Mouse (Mus musculus): ENCODE results near the gene Nrp2. TPM values are rescaled to one million over a fixed set of nuclear protein-coding genes. Genes with fewer than 3 reads are reported as not detected.

Gene Nrp2
- total RNA-seq, 1 experiment from 2014 or later, result 5.0 TPM

DNA sequence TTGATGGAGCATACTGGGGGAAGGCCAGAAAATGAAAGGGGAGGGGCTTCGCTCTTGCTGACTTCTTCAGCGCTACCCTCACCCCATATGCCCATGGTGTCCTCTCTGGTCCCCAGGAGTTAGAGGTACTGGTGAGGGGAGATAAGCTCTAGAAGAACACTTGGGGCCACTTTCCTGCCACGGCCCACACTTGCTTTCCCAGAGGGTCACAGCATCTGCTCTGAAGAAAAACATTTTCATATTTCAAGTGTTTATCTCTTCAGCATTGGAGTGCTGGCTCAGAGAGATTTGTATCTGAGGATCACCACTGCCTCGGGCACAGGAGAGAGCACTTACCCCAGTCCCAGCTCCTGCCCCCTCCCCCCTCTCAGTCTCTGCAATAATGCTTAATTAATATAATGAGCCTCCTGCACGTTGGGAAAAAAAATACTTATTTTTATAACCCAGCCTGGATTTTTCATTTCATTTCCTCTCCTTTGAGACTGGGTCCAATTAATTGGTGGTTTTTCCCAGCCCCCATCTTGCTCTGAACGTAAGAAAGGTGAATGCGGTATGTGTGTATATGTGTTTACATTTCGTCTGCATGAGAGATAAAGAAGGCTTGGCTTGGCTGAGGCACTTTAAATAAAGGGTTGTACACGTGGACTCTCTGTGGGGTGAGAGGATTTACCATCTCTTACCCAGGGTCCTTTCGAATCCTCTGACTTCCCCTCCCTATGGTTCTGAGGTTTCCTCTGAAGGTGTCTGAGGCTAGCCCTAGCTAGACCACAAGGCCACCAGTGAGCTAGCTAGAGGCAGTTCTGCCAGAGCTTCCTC lies 70.2 kb downstream of the Nrp2 start:
- 0 out of 2 replicates have a peak, but pooled peaks have one; percentile 27 for ATAC-seq (replicated peaks; ENCODE audit: insufficient number of reproducible peaks, low FRiP score, low TSS enrichment, poor library complexity, severe bottlenecking)

DNA sequence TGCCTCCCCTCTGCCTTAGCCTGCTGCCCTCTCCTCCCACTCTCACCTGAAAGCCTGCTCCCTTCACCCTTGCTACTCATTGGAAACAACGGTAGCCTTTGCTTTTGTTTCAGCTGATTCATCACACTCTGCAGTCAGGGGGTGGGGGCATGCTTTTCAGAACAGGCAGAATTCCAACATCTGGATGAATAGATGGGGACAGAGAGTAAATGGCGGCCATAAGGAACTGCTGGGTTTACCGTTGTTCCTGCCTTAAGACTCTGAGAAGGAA lies 70.8 kb downstream of the Nrp2 start:
- ATAC-seq (replicated peaks; ENCODE audit: insufficient number of reproducible peaks, low FRiP score, low TSS enrichment, poor library complexity, severe bottlenecking), result no peak

DNA sequence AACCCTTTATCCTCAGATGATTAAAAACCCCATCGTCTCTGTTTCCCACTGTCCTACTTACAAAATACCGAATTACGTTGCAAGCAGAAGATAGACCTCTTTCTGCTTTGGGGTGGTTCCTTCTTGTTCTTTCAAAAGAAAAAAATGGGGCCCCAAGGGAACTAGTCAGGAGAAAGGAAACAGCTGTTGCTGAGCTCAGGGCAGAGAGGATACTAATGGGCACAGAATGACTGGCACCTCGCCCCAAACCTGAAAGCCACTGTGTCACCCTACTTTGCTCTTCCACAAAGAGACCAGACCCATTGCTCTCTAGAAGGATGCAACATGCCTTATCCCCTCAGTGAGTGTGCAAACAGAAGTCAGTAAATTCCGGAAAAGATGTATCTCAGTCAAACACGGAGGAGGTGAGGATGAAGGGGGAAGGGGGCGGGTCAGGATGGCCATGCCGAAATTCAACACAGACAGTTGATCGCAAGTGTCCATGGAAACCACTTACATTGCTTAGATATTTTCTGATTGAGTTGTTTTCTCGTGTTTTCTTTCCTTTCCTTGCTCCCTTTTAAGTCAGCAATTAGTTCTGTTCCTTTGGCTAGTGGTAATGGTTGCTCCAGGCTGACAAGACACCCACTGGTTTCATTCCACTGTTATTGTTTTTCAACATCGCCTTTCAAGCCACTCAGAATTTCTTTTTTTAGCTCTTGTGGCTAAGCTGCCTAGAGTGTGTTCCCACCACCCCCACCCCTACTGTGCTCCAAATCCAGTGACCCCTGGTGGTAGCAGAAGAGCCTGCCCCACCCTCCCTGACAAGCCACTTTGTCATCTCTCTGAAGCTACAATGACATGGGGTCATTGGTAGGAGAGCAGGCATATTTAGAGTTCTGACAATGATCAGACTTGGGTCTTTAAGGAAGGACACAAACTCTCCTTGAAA lies 71.5 kb downstream of the Nrp2 start:
- ATAC-seq (replicated peaks; ENCODE audit: insufficient number of reproducible peaks, low FRiP score, low TSS enrichment, poor library complexity, severe bottlenecking), result no peak

DNA sequence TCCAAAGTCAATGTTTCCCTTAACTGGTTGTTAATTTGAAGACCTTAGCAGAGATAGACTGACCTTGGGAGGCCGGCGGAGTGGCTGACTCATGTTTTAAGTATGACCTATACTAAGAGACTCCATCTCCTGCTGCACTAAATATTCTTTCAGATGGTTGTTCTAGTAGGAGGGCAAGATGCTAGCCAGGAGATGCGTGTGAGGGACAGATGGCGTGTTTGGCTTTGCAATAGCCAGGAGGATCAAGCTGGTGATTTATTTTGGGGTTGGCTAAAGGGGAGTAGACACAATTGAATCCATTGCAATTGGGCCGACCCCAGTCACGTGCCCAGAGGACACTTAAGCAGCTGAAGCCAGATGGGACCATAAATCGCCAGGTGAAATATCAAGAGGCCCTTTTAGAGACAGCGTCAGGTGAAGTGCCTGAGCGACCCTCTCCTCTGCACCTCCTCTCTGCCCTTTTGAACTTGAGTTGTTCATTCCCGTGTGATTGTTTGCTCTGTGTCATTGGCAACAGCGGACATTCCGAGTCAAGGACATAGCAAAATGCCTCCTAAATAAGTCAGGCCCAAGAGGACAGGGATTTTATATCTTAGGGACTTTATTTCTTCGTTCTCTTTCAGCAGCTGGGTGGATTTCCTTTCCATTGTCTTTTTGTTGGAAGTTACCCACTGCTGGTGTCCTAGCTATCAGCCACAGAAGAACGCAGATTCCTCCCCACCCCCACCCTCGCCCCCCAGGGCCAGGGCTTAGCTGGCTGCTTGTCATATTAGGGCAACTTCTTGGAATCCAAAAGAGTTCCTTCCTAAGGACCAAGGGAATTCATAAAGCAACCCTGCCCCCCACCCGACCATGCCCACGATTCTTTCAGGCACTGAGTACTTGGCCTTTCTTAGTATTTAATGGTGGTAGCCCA lies 74.5 kb downstream of the Nrp2 start:
- ATAC-seq (replicated peaks; ENCODE audit: insufficient number of reproducible peaks, low FRiP score, low TSS enrichment, poor library complexity, severe bottlenecking), result no peak

DNA sequence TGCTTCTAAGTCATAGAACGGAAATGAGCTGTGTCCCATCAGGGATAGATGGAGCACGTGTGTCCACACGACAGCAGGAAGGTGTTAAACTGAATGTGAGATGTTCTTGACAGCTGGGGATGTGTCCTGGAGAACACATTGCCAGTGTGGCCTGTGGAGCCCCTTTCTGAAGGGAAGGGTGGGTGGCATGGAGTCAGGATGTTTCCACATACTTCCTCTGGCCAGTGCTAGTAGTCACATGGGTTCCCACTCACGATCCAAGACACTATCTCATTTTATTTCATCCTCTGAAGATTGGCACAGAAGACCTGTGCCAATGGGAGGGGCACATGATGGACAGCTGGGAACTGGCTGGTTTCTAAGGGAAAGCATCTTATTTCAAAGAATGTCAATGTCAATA lies 75.8 kb downstream of the Nrp2 start:
- ATAC-seq (replicated peaks; ENCODE audit: insufficient number of reproducible peaks, low FRiP score, low TSS enrichment, poor library complexity, severe bottlenecking), result no peak

DNA sequence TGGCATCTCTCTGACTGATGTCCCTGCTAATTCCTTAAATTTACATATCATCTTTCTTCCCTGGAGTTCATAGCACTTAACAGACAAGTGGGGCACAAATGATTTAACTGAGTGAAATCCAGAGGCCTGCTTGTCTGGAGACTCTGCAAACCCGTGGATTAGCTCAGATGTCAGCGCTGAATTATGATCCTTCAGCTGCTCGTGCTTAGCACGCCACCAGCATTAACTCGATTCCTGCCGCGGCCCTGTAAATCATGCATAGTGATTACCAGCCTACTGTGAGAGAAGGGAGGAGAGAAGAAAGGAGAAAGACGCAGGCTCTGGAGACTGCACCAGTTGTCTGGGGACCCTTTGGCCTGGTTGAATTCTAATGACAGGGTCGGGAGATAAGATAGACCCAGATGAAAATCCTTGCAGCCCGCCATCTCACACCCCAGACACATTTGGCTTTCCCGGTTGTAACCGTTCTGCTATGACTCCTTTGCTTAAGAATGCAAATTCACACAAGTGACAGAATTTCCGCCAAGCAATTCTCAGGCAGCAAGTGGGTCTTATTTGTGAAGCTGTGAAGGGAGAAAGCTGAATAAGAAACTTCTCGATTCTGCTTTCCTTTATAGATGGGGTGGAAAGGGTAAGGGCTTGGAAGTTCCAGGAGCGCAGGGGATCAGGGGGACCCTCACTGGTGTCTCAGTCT lies 77.1 kb downstream of the Nrp2 start:
- no peak for ATAC-seq (replicated peaks; ENCODE audit: insufficient number of reproducible peaks, low FRiP score, low TSS enrichment, poor library complexity, severe bottlenecking)

DNA sequence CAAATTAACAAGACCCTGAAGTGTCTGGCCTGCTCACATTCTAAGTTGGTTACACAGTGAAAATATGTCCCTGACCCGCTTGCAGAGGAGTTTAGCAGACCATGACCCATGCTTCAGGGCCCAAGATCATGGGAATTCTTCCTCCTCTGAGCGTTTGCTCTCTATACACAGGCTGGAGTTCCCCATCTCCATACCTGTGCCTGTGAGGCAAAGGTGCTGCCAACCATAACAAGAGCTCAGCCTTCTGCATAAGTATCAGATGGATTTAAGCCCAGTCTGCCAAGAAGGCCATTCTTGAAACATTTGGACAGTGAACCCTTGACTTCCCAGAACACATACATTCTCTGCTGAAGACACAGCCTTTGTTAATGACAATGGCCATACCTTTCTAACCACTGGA lies 79.1 kb downstream of the Nrp2 start:
- ATAC-seq (replicated peaks; ENCODE audit: insufficient number of reproducible peaks, low FRiP score, low TSS enrichment, poor library complexity, severe bottlenecking), result no peak

DNA sequence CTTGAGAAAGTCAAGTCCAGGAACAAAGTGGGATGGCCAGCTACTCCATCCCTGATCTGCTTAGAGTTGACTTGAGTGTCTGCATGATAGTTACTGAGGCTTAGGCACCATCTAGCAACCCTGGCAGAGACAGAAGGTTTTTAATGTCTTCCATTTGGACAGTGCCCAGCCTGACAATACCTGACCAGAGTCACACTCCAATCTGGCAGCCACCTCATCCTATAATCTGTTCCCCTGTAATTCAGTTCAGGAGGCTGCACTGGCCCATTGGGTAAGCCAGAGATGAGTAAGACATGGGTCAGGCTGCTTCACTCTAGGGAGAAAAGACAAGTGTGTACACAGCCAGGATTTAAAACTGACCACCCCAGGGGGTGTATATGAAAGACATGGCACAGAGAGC lies 79.5 kb downstream of the Nrp2 start:
- no peak for ATAC-seq (replicated peaks; ENCODE audit: insufficient number of reproducible peaks, low FRiP score, low TSS enrichment, poor library complexity, severe bottlenecking)

DNA sequence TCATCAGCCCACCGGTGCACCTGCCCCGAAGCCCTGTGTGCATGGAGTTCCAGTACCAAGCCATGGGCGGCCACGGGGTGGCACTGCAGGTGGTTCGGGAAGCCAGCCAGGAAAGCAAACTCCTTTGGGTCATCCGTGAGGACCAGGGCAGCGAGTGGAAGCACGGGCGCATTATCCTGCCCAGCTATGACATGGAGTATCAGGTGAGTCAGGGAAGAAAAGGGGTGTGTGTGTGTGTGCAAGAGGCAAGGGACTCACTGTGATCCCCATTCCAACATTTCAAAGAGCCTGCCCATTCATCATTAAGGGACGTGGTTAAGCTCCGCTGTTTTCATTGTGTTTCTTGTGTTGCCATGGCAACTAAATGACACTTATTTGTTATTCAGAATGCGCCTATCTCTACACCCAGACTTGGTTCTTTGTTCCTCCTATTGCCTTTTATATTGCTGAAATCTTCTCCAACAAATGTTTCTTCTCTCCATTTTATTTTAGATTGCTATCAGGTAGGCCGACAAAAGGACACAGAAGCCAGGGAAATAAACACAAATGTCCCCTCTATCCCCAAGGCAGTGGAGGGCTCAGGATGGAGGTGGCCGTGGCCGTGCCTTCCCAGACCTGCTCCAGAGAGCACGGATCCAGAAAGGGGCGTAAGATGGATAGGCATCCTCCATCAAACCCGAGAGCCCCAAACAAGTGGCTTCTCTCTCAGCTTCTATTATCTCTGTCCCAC lies 80.4 kb downstream of the Nrp2 start:
- no peak for ATAC-seq (replicated peaks; ENCODE audit: insufficient number of reproducible peaks, low FRiP score, low TSS enrichment, poor library complexity, severe bottlenecking)

DNA sequence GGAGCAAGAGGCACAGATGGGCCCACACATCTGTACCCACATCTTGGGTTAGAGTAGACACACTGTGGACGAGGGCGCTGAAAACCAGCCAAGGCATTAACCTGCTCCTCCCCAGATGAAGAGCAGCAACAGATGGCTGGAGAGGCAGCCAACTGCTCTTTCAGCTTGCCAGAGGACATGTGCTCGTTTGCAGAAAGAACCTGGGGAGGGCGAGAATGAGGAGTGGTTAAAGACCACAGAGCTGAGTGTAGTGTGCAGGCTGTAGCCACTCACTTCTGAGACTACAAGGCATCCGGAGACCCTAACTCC lies 81.0 kb downstream of the Nrp2 start:
- ATAC-seq (replicated peaks; ENCODE audit: insufficient number of reproducible peaks, low FRiP score, low TSS enrichment, poor library complexity, severe bottlenecking), result no peak

DNA sequence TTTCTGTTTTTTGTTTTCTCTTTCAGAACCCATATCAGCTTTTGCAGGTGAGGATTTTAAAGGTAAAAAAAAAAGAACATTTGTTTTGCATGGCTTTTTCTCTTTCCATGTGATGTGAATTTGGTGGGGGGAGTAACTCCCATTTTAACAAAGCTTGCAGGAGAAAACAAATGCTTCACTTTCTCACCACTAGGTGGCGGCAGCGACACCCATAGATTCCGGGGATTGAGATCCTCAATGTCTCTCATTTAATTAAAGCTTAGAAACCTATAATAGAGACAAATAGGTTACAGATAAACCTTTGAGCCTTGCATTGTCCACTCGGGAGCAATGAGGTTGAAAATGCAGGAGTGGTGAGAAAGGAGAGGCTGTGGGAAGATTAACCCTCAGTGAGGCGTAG lies 83.2 kb downstream of the Nrp2 start:
- no peak for ATAC-seq (replicated peaks; ENCODE audit: insufficient number of reproducible peaks, low FRiP score, low TSS enrichment, poor library complexity, severe bottlenecking)

DNA sequence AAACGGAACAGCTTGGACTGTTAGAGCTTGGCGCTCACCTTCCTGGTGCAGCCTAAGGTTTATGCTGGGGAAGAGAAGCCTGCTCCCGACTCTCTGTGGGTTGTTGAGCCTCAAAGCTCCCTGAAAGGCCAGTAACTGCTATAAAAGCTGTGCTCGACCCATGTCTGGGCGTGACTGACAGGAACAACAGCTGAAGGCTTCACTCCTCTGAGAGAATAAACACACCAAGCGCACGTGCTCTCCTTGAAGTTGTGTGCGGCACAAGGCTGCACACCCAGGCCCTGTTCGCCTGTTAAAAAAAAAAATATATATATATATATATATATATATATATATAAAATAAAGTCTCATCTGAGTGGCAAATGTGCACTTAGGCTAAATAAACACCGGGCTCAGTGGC lies 84.5 kb downstream of the Nrp2 start:
- ATAC-seq (replicated peaks; ENCODE audit: insufficient number of reproducible peaks, low FRiP score, low TSS enrichment, poor library complexity, severe bottlenecking), result no peak

DNA sequence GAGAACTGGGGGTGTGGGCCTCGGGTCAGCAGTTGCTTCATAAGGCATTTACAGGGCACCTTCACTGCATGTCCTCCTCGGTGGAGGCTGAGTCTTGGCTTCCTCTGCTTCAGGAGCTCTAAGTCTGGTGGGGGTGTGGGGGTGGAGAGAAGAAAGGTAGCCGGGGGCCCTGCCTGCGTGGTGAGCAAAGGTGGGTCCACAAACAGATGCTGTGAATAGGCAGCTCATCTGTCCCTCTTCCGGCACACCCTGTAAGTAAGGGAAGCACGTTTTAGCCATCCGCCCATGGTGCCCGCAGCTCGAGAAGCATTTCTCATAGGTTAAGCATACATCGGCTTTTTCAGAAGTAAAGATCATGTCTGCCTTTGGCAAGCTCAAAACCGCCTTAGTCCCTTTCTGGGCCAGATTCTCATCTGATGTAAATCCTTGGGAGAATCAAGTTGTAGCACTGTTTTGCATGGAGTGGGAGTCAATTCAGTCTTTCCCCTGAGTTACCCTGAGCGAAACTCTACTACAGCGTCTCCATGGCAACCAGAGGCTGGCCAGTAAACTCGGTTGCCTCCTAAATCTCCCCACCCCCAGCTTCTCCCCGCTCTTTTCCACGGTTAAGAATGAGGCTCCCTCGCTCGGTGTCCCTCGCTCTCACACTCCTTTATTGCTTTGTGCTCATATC lies 91.3 kb downstream of the Nrp2 start:
- ATAC-seq (replicated peaks; ENCODE audit: insufficient number of reproducible peaks, low FRiP score, low TSS enrichment, poor library complexity, severe bottlenecking), result no peak

DNA sequence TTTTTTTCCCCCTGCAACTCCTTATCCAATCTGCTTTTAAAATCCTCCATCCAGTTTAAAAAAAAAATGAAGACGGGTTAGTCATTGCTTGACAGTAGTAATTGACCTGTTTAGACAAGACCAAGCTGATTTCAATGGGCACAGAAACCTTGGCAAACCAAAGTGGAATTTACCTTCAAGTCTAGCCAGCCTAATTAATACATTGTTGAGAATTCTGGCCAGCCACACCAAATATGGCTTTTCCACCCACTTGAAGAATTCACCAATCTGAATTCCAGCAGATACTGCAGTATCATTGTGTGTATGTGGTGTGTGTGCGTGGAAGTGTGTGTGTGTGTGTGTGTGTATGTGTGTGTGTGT lies 91.8 kb downstream of the Nrp2 start:
- ATAC-seq (replicated peaks; ENCODE audit: insufficient number of reproducible peaks, low FRiP score, low TSS enrichment, poor library complexity, severe bottlenecking), result no peak

DNA sequence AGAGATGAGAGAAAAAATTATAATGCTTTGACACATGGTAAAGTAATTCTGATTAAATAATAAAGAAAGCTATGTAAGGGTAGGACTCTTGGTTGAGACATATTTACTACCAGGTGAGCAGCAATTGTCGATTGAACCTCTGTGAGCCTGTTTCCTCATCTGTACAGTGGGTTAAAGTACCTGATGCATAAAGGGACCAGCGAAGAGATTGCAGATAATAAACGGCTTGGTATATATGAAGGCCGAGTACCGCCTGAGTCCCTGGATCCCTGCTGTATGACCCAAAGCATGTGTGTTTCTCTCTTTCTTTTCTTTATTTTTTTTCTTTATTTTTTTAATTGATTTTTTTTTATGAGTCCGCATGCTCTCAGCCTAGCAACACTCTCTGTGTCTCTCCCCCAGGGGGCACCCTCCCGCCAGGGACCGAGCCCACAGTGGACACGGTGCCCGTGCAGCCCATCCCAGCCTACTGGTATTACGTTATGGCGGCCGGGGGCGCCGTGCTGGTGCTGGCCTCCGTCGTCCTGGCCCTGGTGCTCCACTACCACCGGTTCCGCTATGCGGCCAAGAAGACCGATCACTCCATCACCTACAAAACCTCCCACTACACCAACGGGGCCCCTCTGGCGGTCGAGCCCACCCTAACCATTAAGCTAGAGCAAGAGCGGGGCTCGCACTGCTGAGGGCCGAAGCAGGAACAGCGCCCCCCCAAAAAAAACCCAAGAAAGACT lies 92.4 kb downstream of the Nrp2 start:
- no peak for ATAC-seq (replicated peaks; ENCODE audit: insufficient number of reproducible peaks, low FRiP score, low TSS enrichment, poor library complexity, severe bottlenecking)

DNA sequence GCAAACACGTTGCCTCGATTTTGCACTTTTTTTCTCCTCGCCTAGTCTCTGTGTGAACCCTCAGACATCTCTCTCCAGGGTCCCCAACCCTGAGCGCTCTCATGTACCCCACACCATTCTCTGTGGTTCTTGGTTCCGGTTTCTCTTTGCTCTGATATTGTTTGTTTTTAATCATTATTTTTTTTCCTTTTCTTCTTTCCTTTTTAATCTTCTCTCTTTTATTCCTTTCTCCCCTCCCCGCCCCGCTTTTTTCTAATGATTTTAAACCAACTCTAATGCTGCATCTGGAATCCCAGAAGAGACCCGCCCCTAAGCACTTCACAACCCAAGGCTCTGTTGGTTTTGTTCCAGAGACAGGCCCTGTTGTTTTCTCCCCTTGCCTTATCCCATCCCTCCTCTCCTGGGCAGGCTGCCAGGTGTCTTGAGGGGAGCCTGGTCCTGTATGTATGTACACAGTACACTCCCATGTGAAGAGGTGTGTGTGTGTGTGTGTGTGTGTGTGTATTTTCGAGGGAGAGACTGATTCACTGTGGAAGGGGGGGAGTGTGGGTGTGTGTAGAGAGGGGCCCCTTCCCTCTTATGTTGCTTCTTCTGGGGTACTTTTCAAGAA lies 93.1 kb downstream of the Nrp2 start:
- no peak for ATAC-seq (replicated peaks; ENCODE audit: insufficient number of reproducible peaks, low FRiP score, low TSS enrichment, poor library complexity, severe bottlenecking)

DNA sequence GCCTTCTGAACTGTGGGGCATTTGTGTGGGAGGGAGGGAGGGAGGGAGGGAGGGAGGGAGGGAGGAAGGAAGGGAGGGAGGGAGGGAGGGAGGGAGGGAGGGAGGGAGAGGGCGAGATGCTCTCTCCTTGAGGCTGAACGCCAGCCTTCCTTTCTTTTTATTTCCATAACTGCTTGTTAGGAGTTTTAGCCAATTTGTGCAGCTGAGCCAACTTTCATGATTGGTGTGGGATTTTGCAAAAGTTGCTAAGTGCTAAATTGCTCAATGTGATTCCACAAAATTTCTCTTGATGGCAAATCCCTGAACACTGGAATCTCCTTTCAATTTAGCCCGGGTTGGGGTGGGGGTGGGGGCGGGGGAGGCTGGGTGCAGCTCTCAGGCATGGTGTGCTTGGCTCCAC lies 96.3 kb downstream of the Nrp2 start:
- no peak for ATAC-seq (replicated peaks; ENCODE audit: insufficient number of reproducible peaks, low FRiP score, low TSS enrichment, poor library complexity, severe bottlenecking)
